Mouse (Mus musculus): ENCODE measurements around the gene Rapgefl1. TPM values are rescaled to one million over a fixed set of nuclear protein-coding genes. Genes with fewer than 3 reads are reported as not detected.

The Rapgefl1 gene
- total and polyA plus RNA-seq, 3 experiments: 0.27 to 0.35 TPM; not detected in 1

GRCm38 (mm10) chr11:98795714-98796514 lies 40.7 kb upstream of the Rapgefl1 start:
- ATAC-seq (ENCODE audit: extremely low read depth, insufficient number of reproducible peaks, low FRiP score, poor library complexity, severe bottlenecking): no peak
- peak overlapping the region; percentile 88 for H3K4me3 ChIP-seq (ENCODE audit: low read depth, low read length)
- peaks cover 64% of the 10 kb centered on the region for H3K4me1 ChIP-seq (ENCODE audit: insufficient read depth, low read depth, low read length)
- no peaks in the 10 kb centered on the region for H3K9me3 ChIP-seq (replicated peaks)
- TF ChIP-seq TAL1 (conservative IDR thresholded peaks at IDR 0.05; ENCODE audit: low read depth, low read length): no peak
- no peak for TF ChIP-seq GATA2 (IDR thresholded peaks at IDR 0.05; ENCODE audit: borderline replicate concordance, low read depth, low read length)
- no peak for TF ChIP-seq POLR2AphosphoS5 (IDR thresholded peaks at IDR 0.05; ENCODE audit: insufficient replicate concordance, low read depth, low read length)
- no peak for TF ChIP-seq GATA1 (IDR thresholded peaks at IDR 0.05; ENCODE audit: borderline replicate concordance, low read length)
- no peak for TF ChIP-seq CTCF (IDR thresholded peaks at IDR 0.05; ENCODE audit: low read depth, low read length)
- no peaks in the 10 kb centered on the region for H3K27me3 ChIP-seq (ENCODE audit: insufficient read depth, low read length)
- peaks cover 45% of the 10 kb centered on the region for H3K36me3 ChIP-seq (replicated peaks)
- peak; percentile 45 for DNase-seq (ENCODE audit: low spot score)

DNA sequence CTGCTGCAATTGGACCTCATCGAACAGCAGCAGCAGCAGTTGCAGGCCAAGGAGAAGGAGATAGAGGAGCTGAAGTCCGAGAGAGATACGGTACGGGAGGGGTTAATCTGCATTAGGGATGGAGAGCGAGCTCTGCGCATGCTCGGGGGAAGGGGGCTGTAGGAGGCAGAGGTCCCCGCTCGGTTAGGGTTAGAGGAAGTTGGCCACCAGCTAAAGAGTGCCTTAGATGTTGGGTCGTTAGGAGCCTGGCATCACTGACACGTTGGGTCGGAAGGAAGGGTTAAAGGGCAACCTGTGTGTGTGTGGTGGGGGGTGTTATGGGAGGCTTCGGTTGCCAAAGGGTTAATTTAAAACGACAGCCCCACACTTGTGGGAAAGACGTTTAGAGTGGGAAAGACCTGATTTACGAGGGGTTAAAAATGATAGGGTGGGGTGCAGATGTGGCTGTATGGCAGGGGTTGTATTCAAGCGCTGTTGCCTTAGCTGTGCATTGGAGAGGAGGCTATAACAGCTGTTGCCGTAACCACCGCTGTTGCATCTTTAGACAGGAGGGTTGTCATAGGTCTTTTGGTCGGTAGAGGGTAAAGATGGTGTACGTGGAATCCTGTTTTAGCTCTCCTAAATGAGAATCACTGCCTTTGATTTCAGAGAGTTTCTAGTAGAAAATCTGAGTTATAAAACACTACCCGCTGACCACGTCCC lies 39.9 kb upstream of the Rapgefl1 start:
- peaks cover 52% of the 10 kb centered on the region for H3K36me3 ChIP-seq (replicated peaks)

GRCm38 (mm10) chr11:98797306-98797705 lies 39.3 kb upstream of the Rapgefl1 start:
- Histone ChIP-seq H3K27me3 (ENCODE audit: insufficient read depth, low read length) (no peaks in the 10 kb centered on the region), H3K4me1 (ENCODE audit: insufficient read depth, low read depth, low read length) (peaks cover 55% of the 10 kb centered on the region), H3K36me3 (replicated peaks) (peaks cover 56% of the 10 kb centered on the region), H3K4me3 (ENCODE audit: low read depth, low read length) (peak overlapping the region; percentile 88), H3K9me3 (replicated peaks) (no peaks in the 10 kb centered on the region)
- no peak for DNase-seq (ENCODE audit: low spot score)
- ATAC-seq (ENCODE audit: extremely low read depth, insufficient number of reproducible peaks, low FRiP score, poor library complexity, severe bottlenecking): no peak
- TF ChIP-seq CTCF (IDR thresholded peaks at IDR 0.05; ENCODE audit: low read depth, low read length): no peak
- no peak for TF ChIP-seq GATA2 (IDR thresholded peaks at IDR 0.05; ENCODE audit: borderline replicate concordance, low read depth, low read length)
- no peak for TF ChIP-seq POLR2AphosphoS5 (IDR thresholded peaks at IDR 0.05; ENCODE audit: insufficient replicate concordance, low read depth, low read length)
- no peak for TF ChIP-seq GATA1 (IDR thresholded peaks at IDR 0.05; ENCODE audit: borderline replicate concordance, low read length)
- no peak for TF ChIP-seq TAL1 (conservative IDR thresholded peaks at IDR 0.05; ENCODE audit: low read depth, low read length)

More for the DNA sequence above, 39.9 kb upstream of the Rapgefl1 start:
- H3K27me3 ChIP-seq (ENCODE audit: insufficient read depth, low read length): no peaks in the 10 kb centered on the region
- no peak for TF ChIP-seq POLR2AphosphoS5 (IDR thresholded peaks at IDR 0.05; ENCODE audit: insufficient replicate concordance, low read depth, low read length)
- TF ChIP-seq GATA1 (IDR thresholded peaks at IDR 0.05; ENCODE audit: borderline replicate concordance, low read length): no peak
- no peak for TF ChIP-seq CTCF (IDR thresholded peaks at IDR 0.05; ENCODE audit: low read depth, low read length)
- no peak for TF ChIP-seq TAL1 (conservative IDR thresholded peaks at IDR 0.05; ENCODE audit: low read depth, low read length)
- no peak for TF ChIP-seq GATA2 (IDR thresholded peaks at IDR 0.05; ENCODE audit: borderline replicate concordance, low read depth, low read length)
- no peaks in the 10 kb centered on the region for H3K9me3 ChIP-seq (replicated peaks)
- ATAC-seq (ENCODE audit: extremely low read depth, insufficient number of reproducible peaks, low FRiP score, poor library complexity, severe bottlenecking) (peak; percentile 37; the same call in 1 of the 2 replicates), DNase-seq (ENCODE audit: low spot score) (peak; percentile 66)
- H3K4me1 ChIP-seq (ENCODE audit: insufficient read depth, low read depth, low read length): peaks cover 61% of the 10 kb centered on the region
- peak overlapping the region; percentile 88 for H3K4me3 ChIP-seq (ENCODE audit: low read depth, low read length)

GRCm38 (mm10) chr11:98797909-98798308 lies 38.7 kb upstream of the Rapgefl1 start:
- peak overlapping the region; percentile 88; the same call in 1 of the 2 replicates for H3K4me3 ChIP-seq (ENCODE audit: low read depth, low read length)
- TF ChIP-seq GATA1 (IDR thresholded peaks at IDR 0.05; ENCODE audit: borderline replicate concordance, low read length) (no peak), POLR2AphosphoS5 (IDR thresholded peaks at IDR 0.05; ENCODE audit: insufficient replicate concordance, low read depth, low read length) (no peak), TAL1 (conservative IDR thresholded peaks at IDR 0.05; ENCODE audit: low read depth, low read length) (no peak), GATA2 (IDR thresholded peaks at IDR 0.05; ENCODE audit: borderline replicate concordance, low read depth, low read length) (no peak), CTCF (IDR thresholded peaks at IDR 0.05; ENCODE audit: low read depth, low read length) (no peak)
- peaks cover 56% of the 10 kb centered on the region for H3K36me3 ChIP-seq (replicated peaks)
- H3K9me3 ChIP-seq (replicated peaks): no peaks in the 10 kb centered on the region
- H3K27me3 ChIP-seq (ENCODE audit: insufficient read depth, low read length): no peaks in the 10 kb centered on the region
- no peak for ATAC-seq (ENCODE audit: extremely low read depth, insufficient number of reproducible peaks, low FRiP score, poor library complexity, severe bottlenecking)
- DNase-seq (ENCODE audit: low spot score): no peak
- peaks cover 49% of the 10 kb centered on the region for H3K4me1 ChIP-seq (ENCODE audit: insufficient read depth, low read depth, low read length)

DNA sequence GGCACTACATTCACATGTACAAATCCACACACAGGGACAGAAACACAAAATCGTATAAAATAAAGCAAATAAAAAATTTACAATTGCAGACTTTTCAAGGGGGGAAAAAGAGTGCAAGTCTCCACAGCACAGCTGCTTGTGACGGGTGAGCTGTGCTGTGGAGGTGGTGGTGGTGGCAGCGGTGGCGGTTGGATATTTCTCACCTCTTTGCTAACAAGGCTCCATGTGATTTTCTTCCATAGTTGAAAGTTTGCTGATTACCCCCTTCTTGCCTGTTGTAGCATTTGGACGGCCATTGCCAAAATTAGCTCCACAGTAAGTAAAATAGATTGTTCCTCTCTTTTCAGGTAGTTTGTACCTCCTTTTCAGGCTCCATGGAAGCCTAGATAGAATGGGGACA lies 32.0 kb upstream of the Rapgefl1 start, which contains the start of gene Casc3:
TSS of gene Casc3 (plus strand) at position 301 of the 400 bp plus-strand sequence.
- no peak for TF ChIP-seq TAL1 (conservative IDR thresholded peaks at IDR 0.05; ENCODE audit: low read depth, low read length)
- no peak for TF ChIP-seq GATA2 (IDR thresholded peaks at IDR 0.05; ENCODE audit: borderline replicate concordance, low read depth, low read length)
- no peak for TF ChIP-seq CTCF (IDR thresholded peaks at IDR 0.05; ENCODE audit: low read depth, low read length)
- no peak for TF ChIP-seq POLR2AphosphoS5 (IDR thresholded peaks at IDR 0.05; ENCODE audit: insufficient replicate concordance, low read depth, low read length)
- TF ChIP-seq GATA1 (IDR thresholded peaks at IDR 0.05; ENCODE audit: borderline replicate concordance, low read length): no peak

DNA sequence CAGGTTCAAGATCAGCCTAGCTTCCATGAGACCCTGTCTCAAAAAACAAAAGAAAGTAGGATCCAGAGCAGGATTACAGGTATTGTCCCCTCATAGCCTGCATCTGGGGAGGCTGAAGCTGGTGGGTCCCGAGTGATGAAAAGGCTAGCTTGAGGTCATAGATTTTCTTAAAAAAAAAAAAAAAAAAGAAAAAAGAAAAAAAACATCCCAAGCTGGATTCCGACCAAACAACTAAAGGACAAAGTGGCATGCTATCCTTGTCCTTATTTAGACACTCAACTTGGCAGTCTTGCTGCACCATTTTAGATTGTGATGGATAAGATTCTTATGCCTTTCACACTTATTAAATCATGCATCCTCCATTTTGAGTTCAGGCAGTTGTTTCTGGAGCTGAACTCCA lies 28.2 kb upstream of the Rapgefl1 start:
- DNase-seq (ENCODE audit: low spot score): no peak
- ATAC-seq (ENCODE audit: extremely low read depth, insufficient number of reproducible peaks, low FRiP score, poor library complexity, severe bottlenecking): no peak
- Histone ChIP-seq H3K9me3 (replicated peaks) (no peaks in the 10 kb centered on the region), H3K36me3 (replicated peaks) (peaks cover 77% of the 10 kb centered on the region), H3K4me3 (ENCODE audit: low read depth, low read length) (no peak overlapping the region; the same call in 1 of the 2 replicates), H3K4me1 (ENCODE audit: insufficient read depth, low read depth, low read length) (peaks cover 36% of the 10 kb centered on the region), H3K27me3 (ENCODE audit: insufficient read depth, low read length) (no peaks in the 10 kb centered on the region)
- no peak for TF ChIP-seq GATA2 (IDR thresholded peaks at IDR 0.05; ENCODE audit: borderline replicate concordance, low read depth, low read length)
- TF ChIP-seq GATA1 (IDR thresholded peaks at IDR 0.05; ENCODE audit: borderline replicate concordance, low read length): no peak
- no peak for TF ChIP-seq TAL1 (conservative IDR thresholded peaks at IDR 0.05; ENCODE audit: low read depth, low read length)
- TF ChIP-seq CTCF (IDR thresholded peaks at IDR 0.05; ENCODE audit: low read depth, low read length): no peak
- TF ChIP-seq POLR2AphosphoS5 (IDR thresholded peaks at IDR 0.05; ENCODE audit: insufficient replicate concordance, low read depth, low read length): no peak

More for the DNA sequence above, 32.0 kb upstream of the Rapgefl1 start, which contains the start of gene Casc3:
- DNase-seq (ENCODE audit: low spot score) (no peak), ATAC-seq (ENCODE audit: extremely low read depth, insufficient number of reproducible peaks, low FRiP score, poor library complexity, severe bottlenecking) (no peak)
- H3K27me3 ChIP-seq (ENCODE audit: insufficient read depth, low read length): no peaks in the 10 kb centered on the region
- peaks cover 90% of the 10 kb centered on the region for H3K36me3 ChIP-seq (replicated peaks)
- no peaks in the 10 kb centered on the region for H3K9me3 ChIP-seq (replicated peaks)
- no peak within 1 kb of the TSS for H3K4me3 ChIP-seq (ENCODE audit: low read depth, low read length)
- H3K4me1 ChIP-seq (ENCODE audit: insufficient read depth, low read depth, low read length): peaks cover 24% of the 10 kb centered on the region

Measured in G1E (cell line).